Mouse (Mus musculus): ENCODE results near the gene Eef1a1. TPM values are rescaled to one million over a fixed set of nuclear protein-coding genes. Genes with fewer than 3 reads are reported as not detected.

Gene Eef1a1
- polyA plus RNA-seq, 1 experiment = 3,710 TPM

- Histone ChIP-seq H3K4me3 (replicated peaks; ENCODE audit: control insufficient read depth, low read depth, low read length) (no peak overlapping the region), H3K27ac (ENCODE audit: control insufficient read depth, insufficient read depth, low read depth, low read length, poor library complexity) (no peak overlapping the region), H3K4me1 (ENCODE audit: control insufficient read depth, insufficient read depth, low read length) (no peaks in the 10 kb centered on the region)
- no peak for TF ChIP-seq POLR2A (IDR thresholded peaks at IDR 0.05; ENCODE audit: borderline replicate concordance, control insufficient read depth, low read depth, low read length)
- no peak for TF ChIP-seq CTCF (IDR thresholded peaks at IDR 0.05; ENCODE audit: control insufficient read depth, insufficient read depth, low read length)
- 80% methylated on average over 4 of the region's 4 CpGs for WGBS
These were observed 25.7 kb upstream of the Eef1a1 start for GRCm38 (mm10) chr9:78514681-78515080.

DNA sequence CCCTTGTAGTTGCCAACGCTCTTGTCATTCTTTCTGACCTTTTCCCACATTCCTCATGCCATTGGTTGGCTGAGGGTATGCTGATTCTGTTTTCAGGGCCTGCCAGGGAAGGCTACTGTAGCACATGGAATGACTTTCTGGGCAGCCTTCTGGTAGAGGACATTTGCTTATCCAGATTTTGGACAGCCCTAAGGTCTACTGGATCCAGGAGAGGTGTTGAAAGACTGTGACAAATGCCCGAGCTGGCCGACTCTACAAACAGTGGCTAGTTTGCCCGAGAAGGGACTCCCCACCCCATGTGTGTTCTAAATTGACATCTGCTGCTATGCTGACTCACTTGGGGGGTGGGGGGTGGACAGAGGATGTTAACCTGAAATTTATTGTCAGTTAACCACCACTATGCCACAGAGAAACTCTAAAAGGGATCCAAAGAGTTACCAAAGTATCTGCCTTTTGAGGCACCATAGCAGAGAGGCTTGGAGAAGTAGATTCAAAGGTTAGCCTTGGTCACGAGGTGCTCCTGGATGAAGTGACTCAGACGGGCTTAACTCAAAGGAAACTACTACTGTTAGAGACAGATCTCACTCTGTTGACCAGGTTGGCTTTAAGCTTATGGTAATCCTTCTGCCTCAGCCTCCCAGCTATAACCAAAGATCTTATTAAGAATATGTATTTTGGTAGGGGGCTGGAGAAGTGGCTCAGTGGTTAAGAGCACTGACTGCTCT, 25.0 kb upstream of the Eef1a1 start:
- 42% methylated on average over 6 of the region's 6 CpGs for WGBS
- no peak overlapping the region for H3K27ac ChIP-seq (ENCODE audit: control insufficient read depth, insufficient read depth, low read depth, low read length, poor library complexity)
- H3K4me3 ChIP-seq (replicated peaks; ENCODE audit: control insufficient read depth, low read depth, low read length) = no peak overlapping the region
- TF ChIP-seq CTCF (IDR thresholded peaks at IDR 0.05; ENCODE audit: control insufficient read depth, insufficient read depth, low read length) (no peak), POLR2A (IDR thresholded peaks at IDR 0.05; ENCODE audit: borderline replicate concordance, control insufficient read depth, low read depth, low read length) (no peak)
- H3K4me1 ChIP-seq (ENCODE audit: control insufficient read depth, insufficient read depth, low read length) = no peaks in the 10 kb centered on the region

- whole genome bisulfite sequencing = 87% methylated on average over 5 of the region's 5 CpGs
- Histone ChIP-seq H3K4me1 (ENCODE audit: control insufficient read depth, insufficient read depth, low read length) (no peaks in the 10 kb centered on the region), H3K27ac (ENCODE audit: control insufficient read depth, insufficient read depth, low read depth, low read length, poor library complexity) (no peak overlapping the region), H3K4me3 (replicated peaks; ENCODE audit: control insufficient read depth, low read depth, low read length) (no peak overlapping the region)
- TF ChIP-seq POLR2A (IDR thresholded peaks at IDR 0.05; ENCODE audit: borderline replicate concordance, control insufficient read depth, low read depth, low read length) (no peak), CTCF (IDR thresholded peaks at IDR 0.05; ENCODE audit: control insufficient read depth, insufficient read depth, low read length) (no peak)
These were observed 22.8 kb upstream of the Eef1a1 start for GRCm38 (mm10) chr9:78511705-78512104.

DNA sequence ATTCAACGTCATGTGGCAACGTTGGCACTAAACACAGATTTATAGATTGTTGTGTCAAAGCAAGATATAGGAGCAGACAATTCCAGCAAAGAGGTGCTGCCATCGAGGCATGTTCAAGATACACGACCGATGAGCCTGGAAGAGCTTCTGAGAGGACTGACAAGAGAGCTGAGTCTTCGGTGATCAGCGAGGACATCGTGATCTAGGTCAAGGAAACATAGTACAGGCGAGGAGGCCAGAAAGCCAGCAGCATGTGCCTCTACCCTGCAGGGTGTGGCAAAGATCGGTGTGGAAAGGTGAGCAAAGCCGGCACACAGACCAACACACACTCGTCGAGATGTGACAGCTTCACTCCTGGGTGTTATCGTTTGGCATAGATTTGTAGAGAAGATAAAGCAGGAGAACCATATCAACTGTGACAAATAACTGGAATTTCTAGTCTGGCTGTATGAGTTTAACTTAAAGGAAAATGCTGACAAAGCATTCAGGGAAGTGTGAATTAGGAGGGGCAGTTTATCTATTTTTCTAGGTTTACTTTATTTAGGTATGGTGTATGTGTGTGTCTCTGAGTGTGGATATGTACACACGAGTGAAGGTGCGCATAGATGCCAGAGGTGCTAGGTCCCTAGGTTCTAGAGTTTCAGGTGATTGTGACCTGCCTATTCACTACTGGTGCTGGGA, 19.3 kb upstream of the Eef1a1 start:
- Histone ChIP-seq H3K4me1 (ENCODE audit: control insufficient read depth, insufficient read depth, low read length) (no peaks in the 10 kb centered on the region), H3K4me3 (replicated peaks; ENCODE audit: control insufficient read depth, low read depth, low read length) (no peak overlapping the region), H3K27ac (ENCODE audit: control insufficient read depth, insufficient read depth, low read depth, low read length, poor library complexity) (no peak overlapping the region)
- WGBS = 78% methylated on average over 16 of the region's 16 CpGs
- TF ChIP-seq CTCF (IDR thresholded peaks at IDR 0.05; ENCODE audit: control insufficient read depth, insufficient read depth, low read length) = no peak

- H3K4me1 ChIP-seq (ENCODE audit: control insufficient read depth, insufficient read depth, low read length) = no peaks in the 10 kb centered on the region
- H3K27ac ChIP-seq (ENCODE audit: control insufficient read depth, insufficient read depth, low read depth, low read length, poor library complexity) = no peak overlapping the region
- 79% methylated on average over 7 of the region's 7 CpGs for WGBS
- H3K4me3 ChIP-seq (replicated peaks; ENCODE audit: control insufficient read depth, low read depth, low read length) = no peak overlapping the region
- TF ChIP-seq POLR2A (IDR thresholded peaks at IDR 0.05; ENCODE audit: borderline replicate concordance, control insufficient read depth, low read depth, low read length) (no peak), CTCF (IDR thresholded peaks at IDR 0.05; ENCODE audit: control insufficient read depth, insufficient read depth, low read length) (no peak)
These were observed 17.7 kb upstream of the Eef1a1 start for GRCm38 (mm10) chr9:78506722-78507077.

- no peaks in the 10 kb centered on the region for H3K4me1 ChIP-seq (ENCODE audit: control insufficient read depth, insufficient read depth, low read length)
- TF ChIP-seq POLR2A (IDR thresholded peaks at IDR 0.05; ENCODE audit: borderline replicate concordance, control insufficient read depth, low read depth, low read length) (no peak), CTCF (IDR thresholded peaks at IDR 0.05; ENCODE audit: control insufficient read depth, insufficient read depth, low read length) (no peak)
- WGBS = 67% methylated on average over 11 of the region's 11 CpGs
- H3K4me3 ChIP-seq (replicated peaks; ENCODE audit: control insufficient read depth, low read depth, low read length) = no peak overlapping the region
- H3K27ac ChIP-seq (ENCODE audit: control insufficient read depth, insufficient read depth, low read depth, low read length, poor library complexity) = no peak overlapping the region
These were observed 17.2 kb upstream of the Eef1a1 start for GRCm38 (mm10) chr9:78506002-78506721.

DNA sequence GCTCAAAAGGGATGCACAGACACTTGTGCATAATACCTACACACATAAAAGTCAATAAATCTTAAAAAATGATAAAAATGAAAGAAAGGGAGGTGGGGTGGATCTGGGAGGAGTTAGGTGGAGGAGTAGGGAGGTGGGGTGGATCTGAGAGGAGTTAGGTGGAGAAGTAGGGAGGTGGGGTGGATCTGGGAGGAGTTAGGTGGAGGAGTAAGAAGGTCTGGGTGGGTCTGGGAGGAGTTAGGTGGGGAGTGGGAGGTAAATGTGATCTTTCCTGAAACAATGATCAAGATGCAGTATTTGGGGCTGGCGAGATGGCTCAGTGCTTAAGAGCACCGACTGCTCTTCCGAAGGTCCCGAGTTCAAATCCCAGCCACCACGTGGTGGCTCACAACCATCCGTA, 16.3 kb upstream of the Eef1a1 start:
- whole genome bisulfite sequencing = 86% methylated on average over 6 of the region's 6 CpGs
- Histone ChIP-seq H3K27ac (ENCODE audit: control insufficient read depth, insufficient read depth, low read depth, low read length, poor library complexity) (no peak overlapping the region), H3K4me3 (replicated peaks; ENCODE audit: control insufficient read depth, low read depth, low read length) (no peak overlapping the region), H3K4me1 (ENCODE audit: control insufficient read depth, insufficient read depth, low read length) (no peaks in the 10 kb centered on the region)
- TF ChIP-seq CTCF (IDR thresholded peaks at IDR 0.05; ENCODE audit: control insufficient read depth, insufficient read depth, low read length) = no peak
- TF ChIP-seq POLR2A (IDR thresholded peaks at IDR 0.05; ENCODE audit: borderline replicate concordance, control insufficient read depth, low read depth, low read length) = no peak

DNA sequence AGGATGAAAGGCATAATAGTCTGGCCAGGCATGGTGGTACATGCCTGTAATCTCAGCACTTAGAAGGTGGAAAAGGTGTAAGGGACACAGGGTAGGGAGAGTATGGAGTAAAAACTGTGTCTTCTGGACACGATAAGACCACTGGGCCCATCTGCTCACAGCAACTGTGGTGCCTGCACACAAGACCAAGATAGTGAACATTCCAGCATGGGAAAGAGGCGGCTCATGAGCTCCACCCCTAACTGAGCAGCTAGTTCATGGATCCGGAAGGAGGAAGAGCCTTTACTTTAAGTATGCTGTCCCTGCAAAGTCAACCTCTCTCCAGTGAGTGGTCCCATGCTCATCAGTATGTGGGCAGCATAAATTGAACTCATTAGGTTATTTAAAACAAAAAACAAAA, 15.7 kb upstream of the Eef1a1 start:
- Histone ChIP-seq H3K4me1 (ENCODE audit: control insufficient read depth, insufficient read depth, low read length) (no peaks in the 10 kb centered on the region), H3K4me3 (replicated peaks; ENCODE audit: control insufficient read depth, low read depth, low read length) (no peak overlapping the region), H3K27ac (ENCODE audit: control insufficient read depth, insufficient read depth, low read depth, low read length, poor library complexity) (no peak overlapping the region)
- TF ChIP-seq CTCF (IDR thresholded peaks at IDR 0.05; ENCODE audit: control insufficient read depth, insufficient read depth, low read length) = no peak
- no peak for TF ChIP-seq POLR2A (IDR thresholded peaks at IDR 0.05; ENCODE audit: borderline replicate concordance, control insufficient read depth, low read depth, low read length)
- 76% methylated on average over 3 of the region's 3 CpGs for WGBS

Measured in bone marrow, adult 2 months (tissue).